Mouse (Mus musculus) CH12.LX (cell line): ENCODE data around the gene Cavin4.

Source experiments
- CHD2 ChIP-seq: IDR thresholded peaks from 2 replicates; pipeline ENCODE4 v1.6.1; 2011; ENCODE audit warnings: low read length, improper control_type of control experiment
- CTCF ChIP-seq, 2 experiments: IDR thresholded peaks in 1 of 2; conservative IDR thresholded peaks in 1 of 2; 2 replicates each; pipeline ENCODE4 v1.5.1; 2011 to 2012; ENCODE audit warnings: low read depth in 2 of 2, low read length in 2 of 2, improper control_type of control experiment in 1 of 2, inconsistent platforms in 1 of 2, mild to moderate bottlenecking in 1 of 2, moderate library complexity in 1 of 2
- EP300 ChIP-seq: IDR thresholded peaks from 2 replicates; pipeline ENCODE4 v1.6.1; 2011; ENCODE audit warnings: low read length, improper control_type of control experiment
- MAX ChIP-seq: IDR thresholded peaks from 2 replicates; pipeline ENCODE4 v1.6.1; 2011; ENCODE audit warnings: low read length, improper control_type of control experiment
- MYC ChIP-seq: IDR thresholded peaks from 2 replicates; pipeline ENCODE4 v1.6.1; 2011; ENCODE audit warnings: low read depth, mild to moderate bottlenecking, improper control_type of control experiment, low read length
- NELFE ChIP-seq: IDR thresholded peaks from 2 replicates; pipeline ENCODE4 v1.6.1; 2011; ENCODE audit warnings: low read depth, low read length, improper control_type of control experiment
- NRF1 ChIP-seq: IDR thresholded peaks from 2 replicates; pipeline ENCODE4 v1.6.1; 2014; ENCODE audit warnings: low read depth, mild to moderate bottlenecking, inconsistent platforms, low read length, improper control_type of control experiment, moderate library complexity
- POLR2A ChIP-seq: IDR thresholded peaks from 2 replicates; pipeline ENCODE4 v1.6.1; 2011; ENCODE audit warnings: low read depth, mild to moderate bottlenecking, improper control_type of control experiment, low read length
- RCOR1 ChIP-seq: conservative IDR thresholded peaks from 2 replicates; pipeline ENCODE4 v1.6.1; 2012; ENCODE audit warnings: low read depth, mild to moderate bottlenecking, inconsistent platforms, low read length, improper control_type of control experiment
- SIN3A ChIP-seq: IDR thresholded peaks from 2 replicates; pipeline ENCODE4 v1.6.1; 2012; ENCODE audit warnings: low read length, improper control_type of control experiment, inconsistent platforms
- USF1 ChIP-seq: IDR thresholded peaks from 2 replicates; pipeline ENCODE4 v1.6.1; 2014; ENCODE audit warnings: low read depth, mild to moderate bottlenecking, inconsistent platforms, low read length, improper control_type of control experiment
- USF2 ChIP-seq: conservative IDR thresholded peaks from 2 replicates; pipeline ENCODE4 v1.6.1; 2011; ENCODE audit warnings: low read depth, low read length, improper control_type of control experiment
- ZMIZ1 ChIP-seq: IDR thresholded peaks from 2 replicates; pipeline ENCODE4 v1.6.1; 2012; ENCODE audit warnings: low read depth, mild to moderate bottlenecking, inconsistent platforms, low read length, improper control_type of control experiment
- ZNF384 ChIP-seq: IDR thresholded peaks from 2 replicates; pipeline ENCODE4 v1.6.1; 2012; ENCODE audit warnings: low read depth, low read length, improper control_type of control experiment, inconsistent platforms

GRCm38 (mm10) chr4:48615483-48615882, 47.8 kb upstream of the Cavin4 start:
- TF ChIP-seq NELFE (no peak), CTCF (conservative IDR thresholded peaks at IDR 0.05 in 1 of 2, IDR thresholded peaks at IDR 0.05 in 1 of 2; ENCODE audit: low read depth in 2 of 2, low read length in 2 of 2) (no peak), RCOR1 (no peak), POLR2A (no peak), EP300 (no peak), USF1 (no peak), MYC (no peak), ZMIZ1 (no peak), NRF1 (no peak), CHD2 (no peak), ZNF384 (no peak), MAX (no peak), USF2 (no peak), SIN3A (no peak)
